Mouse (Mus musculus) intestine, embryonic 14.5 days (tissue): ENCODE data around the gene Tmem44. TPM values are rescaled to one million over a fixed set of nuclear protein-coding genes. Genes with fewer than 3 reads are reported as not detected.
A peak's percentile ranks its signal among the peaks of the same experiment; 100 is the strongest.

ENCODE experiments used
- ATAC-seq: fragments of 200-750 bp; cut with Nextera tagmentation; replicated peaks from 2 replicates; pipeline ENCODE4 v1.8.0; 2017; ENCODE audit warnings: low read depth, moderate number of reproducible peaks, moderate TSS enrichment, moderate library complexity; ENCODE audit not compliant: low FRiP score, low TSS enrichment
- DNase-seq: peaks from one replicate; pipeline ENCODE4 v3.0.0-alpha.2; 2018; ENCODE audit warnings: low spot score
- H3K27ac ChIP-seq: fragments of 300-500 bp; sonication (generic); 2 replicates; pipeline ENCODE4 v1.5.1; 2014; ENCODE audit warnings: low read depth, mild to moderate bottlenecking, control low read depth
- H3K27me3 ChIP-seq: fragments of 300-500 bp; sonication (generic); replicated peaks from 2 replicates; pipeline ENCODE4 v1.6.1; 2014; ENCODE audit warnings: low read length, control low read depth; ENCODE audit not compliant: control insufficient read depth, insufficient read depth
- H3K36me3 ChIP-seq: fragments of 300-500 bp; sonication (generic); 2 replicates; pipeline ENCODE4 v1.6.1; 2014; ENCODE audit warnings: low read length, control low read depth; ENCODE audit not compliant: control insufficient read depth, insufficient read depth
- H3K4me1 ChIP-seq: fragments of 300-500 bp; sonication (generic); replicated peaks from 2 replicates; pipeline ENCODE4 v1.6.1; 2014; ENCODE audit warnings: low read length, control low read depth, mixed read lengths; ENCODE audit not compliant: control insufficient read depth, insufficient read depth
- H3K4me2 ChIP-seq: fragments of 300-500 bp; sonication (generic); 2 replicates; pipeline ENCODE4 v1.6.1; 2014; ENCODE audit warnings: low read length
- H3K4me3 ChIP-seq: fragments of 300-500 bp; sonication (generic); 2 replicates; pipeline ENCODE4 v1.5.1; 2014; ENCODE audit warnings: low read depth, low read length, control low read depth, mixed read lengths
- H3K9ac ChIP-seq: fragments of 300-500 bp; sonication (generic); 2 replicates; pipeline ENCODE4 v1.6.1; 2014; ENCODE audit warnings: mild to moderate bottlenecking, low read length
- H3K9me3 ChIP-seq: fragments of 300-500 bp; sonication (generic); 2 replicates; pipeline ENCODE4 v1.6.1; 2016; ENCODE audit warnings: low read length, control low read depth; ENCODE audit not compliant: control insufficient read depth
- WGBS: fragments of 180-500 bp; shearing (Covaris S2); extraction: QIAGEN DNeasy Blood & Tissue Kit; methylation state at CpG from one replicate; pipeline ENCODE4 v1.1.7; 2014; 5-methylcytosine and 5-hydroxymethylcytosine counted together
- polyA plus RNA-seq: library from polyadenylated mRNA; unstranded; fragments of >200 nt; fragmentation: Nextera tagmentation; extraction: Ambion mirVana; gene quantifications from 2 replicates; pipeline ENCODE4 v1.2.1, GENCODE M21; 2014

Tmem44 gene
- polyA plus RNA-seq: 15.0 and 15.6 TPM in 2 replicates

- no peak for DNase-seq
- Histone ChIP-seq H3K27ac (peak within 1 kb of the TSS; percentile 3; the same call in 1 of the 2 replicates), H3K9ac (peak within 1 kb of the TSS; percentile 86), H3K4me2 (peak within 1 kb of the TSS; percentile 89), H3K36me3 (peaks cover 5% of the 10 kb centered on the region; the same call in 1 of the 2 replicates), H3K4me3 (peak within 1 kb of the TSS; percentile 69), H3K4me1 (0 out of 2 replicates have a peak, but pooled peaks cover 10% of the 10 kb centered on the region), H3K27me3 (no peaks in the 10 kb centered on the region), H3K9me3 (peaks cover 7% of the 10 kb centered on the region; the same call in 1 of the 2 replicates)
- peak; percentile 70 for ATAC-seq
- WGBS: 5% methylated on average over 14 of the region's 14 CpGs
Observed at GRCm38 (mm10) chr16:30550748-30551192, at the start of gene Tmem44. Gene Tmem44, minus strand, starts transcription at chr16:30550842.

- no peaks in the 10 kb centered on the region for H3K9me3 ChIP-seq
Observed at GRCm38 (mm10) chr16:30599491-30600268, 49.0 kb upstream of the Tmem44 start, which contains the start of gene Fam43a. Gene Fam43a, plus strand, starts transcription at chr16:30599723.

GRCm38 (mm10) chr16:30596959-30597681 lies 46.5 kb upstream of the Tmem44 start:
- H3K9ac ChIP-seq: no peak overlapping the region
- H3K4me1 ChIP-seq: peaks cover 18% of the 10 kb centered on the region
- 0 out of 2 replicates have a peak, but pooled peaks cover 4% of the 10 kb centered on the region for H3K27me3 ChIP-seq
- peak overlapping the region; percentile 31 for H3K4me2 ChIP-seq
- no peaks in the 10 kb centered on the region for H3K36me3 ChIP-seq
- DNase-seq (peak; percentile 98), ATAC-seq (0 out of 2 replicates have a peak, but pooled peaks have one; percentile 12)
- no peak overlapping the region for H3K27ac ChIP-seq
- 12% methylated on average over 16 of the region's 16 CpGs for WGBS
- H3K4me3 ChIP-seq: no peak overlapping the region
- H3K9me3 ChIP-seq: no peaks in the 10 kb centered on the region

More at GRCm38 (mm10) chr16:30599491-30600268, 49.0 kb upstream of the Tmem44 start, which contains the start of gene Fam43a:
- DNase-seq (peak; percentile 94), ATAC-seq (peak; percentile 82)
- peak within 1 kb of the TSS; percentile 92 for H3K4me2 ChIP-seq
- H3K36me3 ChIP-seq: no peaks in the 10 kb centered on the region
- peaks cover 24% of the 10 kb centered on the region for H3K4me1 ChIP-seq
- H3K4me3 ChIP-seq: peak within 1 kb of the TSS; percentile 75
- peak within 1 kb of the TSS; percentile 65 for H3K9ac ChIP-seq
- WGBS: 0% methylated on average over 63 of the region's 63 CpGs
- H3K27ac ChIP-seq: peak within 1 kb of the TSS; percentile 75
- H3K27me3 ChIP-seq: 0 out of 2 replicates have a peak, but pooled peaks cover 4% of the 10 kb centered on the region

- no peak for DNase-seq
- no peak for ATAC-seq
Observed at GRCm38 (mm10) chr16:30595835-30596557, 45.4 kb upstream of the Tmem44 start.

DNA sequence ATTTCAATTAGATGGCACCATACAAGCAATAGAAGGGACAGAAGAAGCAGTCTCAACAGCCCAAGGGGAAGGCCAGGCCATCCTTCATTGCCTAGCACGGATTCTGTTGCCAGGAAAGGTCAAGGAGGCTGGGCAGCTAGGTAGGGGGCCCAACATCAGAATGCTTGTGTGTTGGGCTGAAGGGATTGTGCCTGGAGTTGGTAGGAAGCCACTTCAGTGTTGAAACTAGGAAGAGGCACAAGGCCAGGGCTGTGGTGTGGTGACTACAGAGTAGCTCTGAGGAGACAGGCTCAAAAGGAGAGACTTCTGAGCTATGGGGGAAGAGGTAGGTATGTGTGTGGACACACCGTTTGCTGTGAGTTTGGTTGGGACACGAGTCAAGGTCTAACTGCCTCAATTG lies 44.7 kb upstream of the Tmem44 start:
- peaks cover 3% of the 10 kb centered on the region; the same call in 1 of the 2 replicates for H3K4me1 ChIP-seq
- H3K36me3 ChIP-seq: no peaks in the 10 kb centered on the region
- H3K9me3 ChIP-seq: no peaks in the 10 kb centered on the region
- H3K4me3 ChIP-seq: no peak overlapping the region
- 38% methylated on average over 3 of the region's 3 CpGs for WGBS
- H3K9ac ChIP-seq: no peak overlapping the region
- no peak for DNase-seq
- no peak for ATAC-seq
- H3K27ac ChIP-seq: no peak overlapping the region
- 0 out of 2 replicates have a peak, but pooled peaks cover 4% of the 10 kb centered on the region for H3K27me3 ChIP-seq
- H3K4me2 ChIP-seq: no peak overlapping the region

More at GRCm38 (mm10) chr16:30595835-30596557, 45.4 kb upstream of the Tmem44 start:
- H3K27ac ChIP-seq: no peak overlapping the region
- H3K4me3 ChIP-seq: no peak overlapping the region
- no peaks in the 10 kb centered on the region for H3K36me3 ChIP-seq
- H3K9ac ChIP-seq: no peak overlapping the region
- 57% methylated on average over 14 of the region's 14 CpGs for WGBS
- H3K27me3 ChIP-seq: 0 out of 2 replicates have a peak, but pooled peaks cover 4% of the 10 kb centered on the region
- no peak overlapping the region for H3K4me2 ChIP-seq
- peaks cover 7% of the 10 kb centered on the region for H3K4me1 ChIP-seq
- no peaks in the 10 kb centered on the region for H3K9me3 ChIP-seq

GRCm38 (mm10) chr16:30591990-30592389 lies 41.3 kb upstream of the Tmem44 start:
- H3K9me3 ChIP-seq: no peaks in the 10 kb centered on the region
- DNase-seq (no peak), ATAC-seq (no peak)
- H3K4me2 ChIP-seq: no peak overlapping the region
- no peak overlapping the region for H3K4me3 ChIP-seq
- WGBS: 40% methylated on average over 3 of the region's 3 CpGs
- H3K27ac ChIP-seq: no peak overlapping the region
- H3K27me3 ChIP-seq: 0 out of 2 replicates have a peak, but pooled peaks cover 4% of the 10 kb centered on the region
- H3K4me1 ChIP-seq: no peaks in the 10 kb centered on the region; the same call in none of the 2 replicates
- no peaks in the 10 kb centered on the region for H3K36me3 ChIP-seq
- no peak overlapping the region for H3K9ac ChIP-seq

- peaks cover 4% of the 10 kb centered on the region; the same call in 1 of the 2 replicates for H3K4me1 ChIP-seq
- WGBS: 39% methylated on average over 7 of the region's 7 CpGs
- no peaks in the 10 kb centered on the region for H3K36me3 ChIP-seq
- ATAC-seq (no peak), DNase-seq (no peak)
- no peaks in the 10 kb centered on the region for H3K27me3 ChIP-seq
- no peak overlapping the region for H3K4me2 ChIP-seq
- no peaks in the 10 kb centered on the region for H3K9me3 ChIP-seq
- H3K27ac ChIP-seq: no peak overlapping the region
- no peak overlapping the region for H3K9ac ChIP-seq
- no peak overlapping the region for H3K4me3 ChIP-seq
Observed at GRCm38 (mm10) chr16:30590264-30591209, 39.9 kb upstream of the Tmem44 start.
